Mouse (Mus musculus): Measurements from ENCODE around the gene Ajuba.

DNA sequence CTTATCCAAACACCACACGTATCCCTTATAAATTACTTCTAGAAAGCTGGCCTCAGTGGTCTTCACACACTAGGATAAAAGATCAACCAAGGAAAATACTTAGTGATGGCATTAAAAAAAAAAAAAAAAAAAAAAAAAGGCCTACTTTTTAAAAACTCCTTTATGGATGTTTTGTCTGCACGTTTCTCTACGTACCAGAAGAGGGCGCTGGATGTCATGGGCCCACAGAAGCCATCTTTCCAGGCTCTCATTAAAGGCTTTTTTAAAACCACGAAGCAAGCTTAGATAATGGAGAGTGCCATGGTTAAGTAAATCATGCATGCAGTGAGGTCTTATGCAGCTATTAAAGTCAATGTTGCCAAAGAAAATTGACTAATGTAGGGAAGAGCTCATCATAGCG is 53.8 kb downstream of the Ajuba start:
- TF ChIP-seq CTCF (IDR thresholded peaks at IDR 0.05), result peak; percentile 57
- no peak for TF ChIP-seq EP300 (IDR thresholded peaks at IDR 0.05)
